Mouse (Mus musculus): ENCODE data around the gene Chst3. TPM values are rescaled to one million over a fixed set of nuclear protein-coding genes. Genes with fewer than 3 reads are reported as not detected.
"Not testable (repeated sequence)": the region's sequence is repeated elsewhere in the genome, so short reads cannot be mapped to it uniquely, and the experiment has no call there.

Gene Chst3
- polyA plus RNA-seq, 1 experiment from 2014 or later = 0.31 TPM

DNA sequence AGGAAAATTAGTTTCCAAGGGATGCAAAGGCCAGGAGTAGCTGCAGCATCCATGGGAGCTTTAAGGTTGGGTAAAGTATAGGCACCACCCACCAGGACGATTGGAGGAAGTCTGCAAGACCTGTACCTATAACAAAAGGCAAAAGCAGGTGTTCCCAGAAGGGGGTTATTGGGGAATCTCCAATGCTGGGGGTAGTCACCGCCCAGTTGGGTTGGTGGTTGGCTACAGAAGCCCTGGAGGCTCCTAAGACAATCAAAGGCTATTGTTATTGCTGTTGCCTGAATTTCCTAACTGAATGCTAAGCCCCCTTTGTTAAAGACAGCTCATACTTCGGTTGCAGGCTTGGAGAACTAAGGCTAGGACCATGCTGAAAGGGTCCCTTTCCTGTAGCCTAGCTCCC lies 53.0 kb downstream of the Chst3 start:
- ATAC-seq = no peak
- H3K9me3 ChIP-seq (replicated peaks) = no peaks in the 10 kb centered on the region
- WGBS (ENCODE audit: insufficient replicate concordance) = 19% methylated on average over 3 of the region's 3 CpGs

DNA sequence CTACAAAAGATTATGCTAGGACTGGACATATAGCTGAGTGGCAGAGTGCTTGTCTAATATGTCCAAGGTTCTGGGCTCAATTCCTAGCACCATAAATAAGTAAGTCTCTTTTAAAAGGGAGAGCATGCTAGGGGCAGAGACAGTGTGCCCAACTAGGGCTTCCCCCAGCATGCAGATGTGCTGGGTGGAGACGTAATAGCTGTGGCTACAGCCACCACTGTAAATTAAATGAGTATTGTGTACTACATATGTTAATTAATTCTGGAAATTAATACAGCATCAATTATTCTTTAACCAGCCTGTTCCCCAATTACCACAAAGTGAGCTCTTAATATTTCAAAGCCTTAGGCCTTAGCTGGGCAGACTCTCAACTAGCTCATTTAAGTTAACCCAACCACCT lies 54.2 kb downstream of the Chst3 start:
- Histone ChIP-seq H3K27ac (no peak overlapping the region), H3K9ac (no peak overlapping the region), H3K4me2 (no peak overlapping the region), H3K27me3 (replicated peaks) (peaks cover 5% of the 10 kb centered on the region; the same call in 1 of the 2 replicates), H3K36me3 (no peaks in the 10 kb centered on the region), H3K4me1 (no peaks in the 10 kb centered on the region), H3K9me3 (replicated peaks) (no peaks in the 10 kb centered on the region), H3K4me3 (no peak overlapping the region)
- 68% methylated on average over 1 of the region's 1 CpGs for WGBS (ENCODE audit: insufficient replicate concordance)
- ATAC-seq = no peak

More for the DNA sequence above, 53.0 kb downstream of the Chst3 start:
- no peak overlapping the region for H3K4me2 ChIP-seq
- H3K9ac ChIP-seq = no peak overlapping the region
- H3K27me3 ChIP-seq (replicated peaks) = peaks cover 5% of the 10 kb centered on the region; the same call in 1 of the 2 replicates
- H3K4me3 ChIP-seq = no peak overlapping the region
- no peak overlapping the region for H3K27ac ChIP-seq
- no peaks in the 10 kb centered on the region for H3K4me1 ChIP-seq
- H3K36me3 ChIP-seq = no peaks in the 10 kb centered on the region

DNA sequence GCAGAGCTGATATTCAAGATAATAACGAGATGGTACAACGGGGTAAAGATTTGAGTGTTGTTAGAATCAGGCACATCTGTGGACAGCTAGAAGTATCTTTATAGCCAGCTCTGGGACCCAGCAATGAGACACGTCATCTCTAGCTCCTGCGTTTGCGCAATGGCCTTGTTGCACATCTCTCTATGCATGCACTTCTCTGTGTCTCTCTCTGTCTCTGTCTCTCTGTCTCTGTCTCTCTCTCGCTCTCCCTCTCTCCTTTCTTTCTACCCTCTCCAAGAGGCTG lies 56.1 kb downstream of the Chst3 start:
- Histone ChIP-seq H3K27me3 (replicated peaks) (peaks cover 5% of the 10 kb centered on the region; the same call in 1 of the 2 replicates), H3K4me2 (no peak overlapping the region), H3K36me3 (no peaks in the 10 kb centered on the region), H3K4me1 (no peaks in the 10 kb centered on the region), H3K9me3 (replicated peaks) (no peaks in the 10 kb centered on the region), H3K27ac (no peak overlapping the region), H3K4me3 (no peak overlapping the region), H3K9ac (no peak overlapping the region)
- no peak for ATAC-seq
- WGBS (ENCODE audit: insufficient replicate concordance) = 76% methylated on average over 6 of the region's 6 CpGs

DNA sequence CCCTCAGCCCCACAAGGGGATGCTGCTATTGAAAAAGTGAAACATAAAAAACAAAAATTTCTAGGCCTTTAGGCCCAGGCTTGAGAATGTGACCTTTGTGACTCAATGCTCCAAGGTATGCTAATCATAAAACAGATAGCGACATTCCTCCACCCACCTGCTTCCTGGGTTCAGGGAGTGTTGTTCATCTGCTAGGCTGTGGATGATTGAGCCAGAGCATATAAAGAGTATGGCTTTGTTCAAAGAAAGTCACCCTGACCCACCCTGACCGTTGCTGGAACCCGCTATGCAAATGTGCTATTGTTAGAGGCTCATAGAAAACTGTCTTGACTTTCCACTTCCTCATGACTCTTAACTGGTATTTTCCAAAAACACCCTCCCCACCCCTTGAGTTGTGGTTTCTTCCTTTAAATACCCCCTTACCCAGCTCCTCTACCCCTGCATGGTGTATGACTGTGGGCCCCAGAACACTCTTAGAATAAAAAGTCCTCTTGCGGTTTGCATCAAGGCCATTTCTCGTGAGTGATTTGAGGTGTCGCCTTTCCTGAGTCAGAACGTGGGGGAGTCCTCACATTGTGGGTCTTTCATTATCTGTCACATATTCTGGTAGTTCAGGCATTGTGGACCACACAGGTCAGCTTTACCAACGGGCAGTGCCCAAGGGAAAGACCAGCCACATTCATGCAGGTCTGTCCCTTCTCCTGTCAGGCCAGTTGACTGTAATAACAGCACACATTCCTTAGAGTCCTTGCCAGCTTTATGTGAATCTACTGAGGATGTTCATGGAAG lies 56.7 kb downstream of the Chst3 start:
- not testable (repeated sequence) for H3K9ac ChIP-seq; H3K4me3 ChIP-seq; H3K36me3 ChIP-seq; H3K4me2 ChIP-seq; H3K4me1 ChIP-seq; H3K9me3 ChIP-seq (replicated peaks); H3K27ac ChIP-seq; ATAC-seq; H3K27me3 ChIP-seq (replicated peaks)
- 70% methylated on average over 8 of the region's 8 CpGs for WGBS (ENCODE audit: insufficient replicate concordance)

DNA sequence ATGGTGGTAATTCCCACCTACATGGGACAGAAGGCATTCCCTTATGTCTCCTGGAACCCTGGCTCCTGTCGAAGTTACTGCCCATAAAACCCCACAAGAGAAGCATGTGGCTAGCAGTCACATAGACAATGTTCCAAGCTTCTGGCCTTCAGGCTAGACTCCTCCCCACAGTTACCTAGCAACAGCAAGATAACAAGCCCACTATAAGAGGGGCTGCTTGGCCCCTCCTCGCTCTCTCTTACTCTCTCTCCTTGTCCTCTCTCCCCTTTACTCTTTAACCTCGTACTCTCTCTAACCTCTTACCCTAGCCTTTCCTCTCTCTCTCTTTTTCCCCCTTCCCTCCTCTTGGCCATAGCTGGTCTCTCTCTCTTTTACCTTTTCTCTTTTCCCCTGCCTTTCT lies 57.7 kb downstream of the Chst3 start:
- H3K36me3 ChIP-seq; H3K9me3 ChIP-seq (replicated peaks); H3K9ac ChIP-seq; H3K4me1 ChIP-seq; H3K27me3 ChIP-seq (replicated peaks); H3K27ac ChIP-seq; H3K4me2 ChIP-seq; ATAC-seq; H3K4me3 ChIP-seq: not testable (repeated sequence)
- 45% methylated on average over 3 of the region's 3 CpGs for WGBS (ENCODE audit: insufficient replicate concordance)

DNA sequence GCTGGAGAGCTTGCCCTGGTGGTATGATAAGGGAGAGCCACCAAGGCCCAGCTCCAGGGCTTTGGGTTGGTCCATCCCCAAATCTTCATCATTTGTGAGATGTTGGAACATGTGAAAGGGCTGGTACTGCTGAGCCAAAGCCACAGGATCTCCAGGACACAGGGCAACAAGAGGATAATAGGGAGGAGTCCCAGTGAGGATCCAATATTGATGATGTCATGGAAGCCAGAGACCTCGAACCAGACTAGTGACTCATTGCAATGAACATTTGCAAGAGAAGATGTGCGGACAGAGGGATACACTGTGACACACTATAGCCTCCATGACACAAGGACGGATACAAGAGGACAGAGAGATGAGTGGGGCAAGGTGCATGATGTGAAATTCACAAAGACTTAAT lies 60.9 kb downstream of the Chst3 start:
- Histone ChIP-seq H3K9ac (no peak overlapping the region), H3K4me1 (no peaks in the 10 kb centered on the region), H3K4me2 (no peak overlapping the region), H3K9me3 (replicated peaks) (no peaks in the 10 kb centered on the region), H3K4me3 (no peak overlapping the region), H3K27ac (no peak overlapping the region), H3K36me3 (no peaks in the 10 kb centered on the region), H3K27me3 (replicated peaks) (peaks cover 3% of the 10 kb centered on the region; the same call in 1 of the 2 replicates)
- WGBS (ENCODE audit: insufficient replicate concordance) = 68% methylated on average over 3 of the region's 3 CpGs
- no peak for ATAC-seq

DNA sequence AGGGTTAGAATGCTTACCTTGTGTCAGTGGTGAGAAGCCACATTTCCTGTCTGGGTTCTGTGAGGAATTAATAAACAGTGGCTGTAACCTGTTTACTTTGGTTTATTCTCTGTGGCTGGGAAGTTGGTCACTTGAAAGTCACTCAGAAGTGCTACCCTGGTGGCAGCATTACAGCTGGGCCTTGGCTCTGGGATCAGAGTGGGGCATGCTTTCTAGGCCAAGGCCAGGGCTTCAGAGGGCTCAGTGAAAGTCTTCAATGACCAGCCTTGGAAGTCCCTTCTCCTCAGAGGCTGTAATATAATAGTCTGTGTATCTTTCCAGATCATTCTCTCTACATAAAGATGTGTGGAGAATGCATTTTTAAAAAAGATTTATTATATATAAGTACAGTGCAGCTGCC lies 63.0 kb downstream of the Chst3 start:
- ATAC-seq = no peak
- H3K4me2 ChIP-seq = no peak overlapping the region
- no peak overlapping the region for H3K9ac ChIP-seq
- no peaks in the 10 kb centered on the region for H3K36me3 ChIP-seq
- H3K4me3 ChIP-seq = no peak overlapping the region
- H3K27ac ChIP-seq = no peak overlapping the region
- H3K9me3 ChIP-seq (replicated peaks) = no peaks in the 10 kb centered on the region
- H3K27me3 ChIP-seq (replicated peaks) = peaks cover 3% of the 10 kb centered on the region; the same call in 1 of the 2 replicates
- H3K4me1 ChIP-seq = no peaks in the 10 kb centered on the region

DNA sequence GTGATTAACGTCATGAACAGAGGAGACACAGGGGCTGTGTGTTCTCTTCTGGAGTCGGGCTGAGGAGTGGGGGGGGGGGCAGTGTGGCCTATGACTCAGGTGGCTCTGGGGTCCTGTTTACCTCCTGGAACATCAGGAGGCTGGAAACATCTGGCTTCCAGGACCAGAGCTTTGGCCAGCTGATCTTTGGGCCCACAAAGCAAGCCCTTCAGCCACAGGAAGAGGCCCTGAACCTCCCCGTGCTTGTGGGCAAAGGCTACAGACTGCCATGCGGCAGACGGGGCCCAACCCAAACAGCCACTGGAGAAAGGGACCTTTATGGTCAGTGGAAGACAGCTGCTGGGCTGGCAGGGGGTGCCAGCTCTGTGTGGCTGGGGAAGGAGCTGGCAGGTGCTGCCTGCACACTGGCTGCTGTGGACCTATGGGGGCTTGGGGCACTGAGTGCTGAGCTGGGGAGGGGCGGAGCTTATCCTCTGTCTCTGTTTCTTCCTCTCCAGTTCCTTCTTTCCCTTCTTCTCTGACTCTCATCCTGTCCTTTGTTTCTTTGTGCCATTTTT lies 67.9 kb downstream of the Chst3 start:
- no peaks in the 10 kb centered on the region for H3K9me3 ChIP-seq (replicated peaks)
- no peak overlapping the region for H3K4me3 ChIP-seq
- H3K36me3 ChIP-seq = no peaks in the 10 kb centered on the region
- no peak overlapping the region for H3K4me2 ChIP-seq
- no peak overlapping the region for H3K9ac ChIP-seq
- no peak for ATAC-seq
- H3K27ac ChIP-seq = no peak overlapping the region
- no peaks in the 10 kb centered on the region for H3K4me1 ChIP-seq
- 47% methylated on average over 6 of the region's 6 CpGs for WGBS (ENCODE audit: insufficient replicate concordance)
- H3K27me3 ChIP-seq (replicated peaks) = peaks cover 3% of the 10 kb centered on the region; the same call in 1 of the 2 replicates

DNA sequence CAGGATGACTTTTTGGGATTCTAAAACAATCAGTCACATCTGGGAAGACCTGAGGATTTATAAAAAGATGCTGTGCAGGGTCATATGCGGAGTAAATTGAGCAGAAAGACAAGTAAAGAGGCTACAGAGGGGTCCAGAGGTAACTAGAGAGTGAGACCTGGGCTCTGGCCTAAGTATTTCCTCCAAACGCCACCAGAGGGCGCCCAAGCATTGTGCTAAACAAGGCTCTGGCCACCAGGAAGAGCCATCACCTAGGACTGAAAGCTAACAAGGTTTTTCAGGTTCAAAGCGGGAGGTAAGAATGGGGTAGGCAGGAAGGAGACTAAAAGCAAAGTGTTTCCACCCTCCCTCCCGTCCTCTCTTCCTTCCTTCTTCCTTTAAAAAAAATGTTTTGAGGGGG lies 71.0 kb downstream of the Chst3 start:
- Histone ChIP-seq H3K27ac (no peak overlapping the region), H3K4me2 (no peak overlapping the region), H3K9me3 (replicated peaks) (no peaks in the 10 kb centered on the region), H3K4me3 (no peak overlapping the region), H3K9ac (no peak overlapping the region), H3K27me3 (replicated peaks) (no peaks in the 10 kb centered on the region), H3K4me1 (no peaks in the 10 kb centered on the region), H3K36me3 (no peaks in the 10 kb centered on the region)
- ATAC-seq = peak; percentile 51; the same call in 1 of the 2 replicates
- 4% methylated on average over 5 of the region's 5 CpGs for WGBS (ENCODE audit: insufficient replicate concordance)

DNA sequence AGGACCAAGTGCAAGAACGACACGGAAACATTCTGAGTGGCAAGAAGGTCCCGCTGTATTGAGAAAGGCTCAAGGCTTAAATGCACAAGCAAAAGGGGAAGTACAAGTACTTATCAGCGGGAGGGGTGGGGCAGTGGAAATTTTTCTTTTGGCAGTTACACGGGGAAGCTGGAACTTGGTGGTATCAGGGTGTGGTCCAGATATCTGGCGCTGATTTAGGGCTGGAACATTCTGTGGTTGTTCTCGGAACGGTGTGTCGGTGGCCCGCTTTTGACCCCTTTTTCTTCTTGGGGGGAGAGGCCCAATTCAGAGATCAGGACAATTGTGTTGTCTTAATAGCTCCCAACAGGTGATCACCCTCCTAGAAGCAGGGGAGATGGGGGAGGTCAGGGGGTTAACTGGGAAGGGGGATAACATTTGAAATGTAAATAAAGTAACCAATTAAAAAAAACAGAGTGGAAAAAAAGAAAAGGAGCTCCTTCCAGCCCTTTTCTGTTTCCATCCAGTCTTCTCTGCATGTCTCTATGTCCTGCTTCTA lies 71.5 kb downstream of the Chst3 start:
- not testable (repeated sequence) for H3K27ac ChIP-seq; H3K36me3 ChIP-seq; ATAC-seq; H3K9ac ChIP-seq; H3K9me3 ChIP-seq (replicated peaks); H3K4me2 ChIP-seq; H3K4me1 ChIP-seq; H3K27me3 ChIP-seq (replicated peaks); H3K4me3 ChIP-seq
- 53% methylated on average over 10 of the region's 10 CpGs for WGBS (ENCODE audit: insufficient replicate concordance)

DNA sequence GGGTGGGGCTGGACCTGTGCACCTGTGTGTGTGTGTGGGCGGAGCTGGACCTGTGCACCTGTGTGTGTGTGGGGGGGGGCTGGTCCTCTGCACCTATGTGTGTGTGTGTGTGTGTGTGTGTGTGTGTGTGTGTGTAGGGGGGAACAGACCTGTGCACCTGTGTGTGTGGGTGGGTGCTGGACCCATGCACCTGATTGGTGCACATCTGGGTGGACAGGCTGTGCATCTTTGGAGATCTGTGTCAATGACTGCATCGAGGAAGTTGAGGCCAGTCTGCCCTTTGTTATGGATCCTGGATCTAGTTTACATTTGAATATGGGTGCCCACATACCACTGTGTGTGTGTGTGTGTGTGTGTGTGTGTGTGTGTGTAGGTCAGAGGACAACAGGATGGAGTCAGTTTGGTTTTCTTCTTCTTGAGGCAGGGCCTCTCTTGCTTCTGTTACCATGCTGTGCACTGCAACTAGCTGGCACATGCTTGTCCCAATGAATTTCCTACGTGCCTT lies 77.4 kb downstream of the Chst3 start:
- no peaks in the 10 kb centered on the region; the same call in 1 of the 2 replicates for H3K9me3 ChIP-seq (replicated peaks)
- H3K4me1 ChIP-seq = no peaks in the 10 kb centered on the region
- H3K27ac ChIP-seq = no peak overlapping the region
- H3K4me2 ChIP-seq = no peak overlapping the region
- H3K36me3 ChIP-seq = no peaks in the 10 kb centered on the region
- H3K4me3 ChIP-seq = no peak overlapping the region
- H3K27me3 ChIP-seq (replicated peaks) = no peaks in the 10 kb centered on the region
- H3K9ac ChIP-seq = no peak overlapping the region
- 56% methylated on average over 3 of the region's 3 CpGs for WGBS (ENCODE audit: insufficient replicate concordance)
- ATAC-seq = no peak

DNA sequence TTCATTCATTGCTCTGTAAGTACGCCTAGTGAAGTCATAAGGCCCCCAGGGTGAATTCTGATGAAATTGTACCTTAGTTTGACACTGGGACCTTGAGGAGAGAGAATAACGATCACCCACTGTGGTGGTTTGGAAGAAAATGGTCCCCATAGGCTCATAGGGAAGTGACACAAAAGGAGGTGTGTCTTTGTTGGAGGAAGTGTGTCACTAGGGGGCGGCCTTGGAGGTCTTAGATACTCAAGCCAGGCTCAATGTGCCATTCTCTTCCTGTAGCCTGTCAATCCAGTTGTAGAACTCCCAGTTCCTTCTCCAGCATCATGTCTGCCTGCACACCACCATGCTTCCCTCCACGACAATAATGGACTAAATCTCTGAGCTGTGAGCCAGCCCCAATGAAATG lies 78.3 kb downstream of the Chst3 start:
- Histone ChIP-seq H3K9me3 (replicated peaks) (no peaks in the 10 kb centered on the region; the same call in 1 of the 2 replicates), H3K4me1 (no peaks in the 10 kb centered on the region), H3K9ac (no peak overlapping the region), H3K4me2 (no peak overlapping the region), H3K4me3 (no peak overlapping the region), H3K27ac (no peak overlapping the region), H3K27me3 (replicated peaks) (no peaks in the 10 kb centered on the region), H3K36me3 (no peaks in the 10 kb centered on the region)
- WGBS (ENCODE audit: insufficient replicate concordance) = 71% methylated on average over 4 of the region's 4 CpGs
- ATAC-seq = no peak
